Mouse (Mus musculus) ovary, postnatal 10 days (tissue): Measurements from ENCODE around the gene Bpi.

Experiments used
- DNase-seq: peaks from one replicate; pipeline ENCODE4 v3.0.0; 2022; ENCODE audit warnings: low spot score

Bpi gene

GRCm38 (mm10) chr2:158285655-158286054 is 27.8 kb downstream of the Bpi start:
- DNase-seq, result no peak

- no peak for DNase-seq
These were observed 37.8 kb downstream of the Bpi start for GRCm38 (mm10) chr2:158295700-158296099.

GRCm38 (mm10) chr2:158299203-158299602 is 41.3 kb downstream of the Bpi start:
- no peak for DNase-seq

- no peak for DNase-seq
These were observed 41.8 kb downstream of the Bpi start for GRCm38 (mm10) chr2:158299731-158300130.

GRCm38 (mm10) chr2:158302807-158303206 is 44.9 kb downstream of the Bpi start:
- no peak for DNase-seq

- DNase-seq, result peak; percentile 26
These were observed 48.2 kb downstream of the Bpi start, which contains the start of gene Lbp for GRCm38 (mm10) chr2:158305948-158306695. TSS of gene Lbp (plus strand) at chr2:158306493.

GRCm38 (mm10) chr2:158306696-158307049 is 48.8 kb downstream of the Bpi start:
- no peak for DNase-seq

- no peak for DNase-seq
These were observed 50.4 kb downstream of the Bpi start for GRCm38 (mm10) chr2:158308276-158308675.

GRCm38 (mm10) chr2:158313089-158313488 is 55.2 kb downstream of the Bpi start:
- DNase-seq, result no peak

GRCm38 (mm10) chr2:158316371-158316770 is 58.5 kb downstream of the Bpi start:
- DNase-seq, result no peak

GRCm38 (mm10) chr2:158317026-158317425 is 59.1 kb downstream of the Bpi start:
- DNase-seq, result peak; percentile 24

GRCm38 (mm10) chr2:158321596-158321995 is 63.7 kb downstream of the Bpi start:
- no peak for DNase-seq

- no peak for DNase-seq
These were observed 65.0 kb downstream of the Bpi start for GRCm38 (mm10) chr2:158322845-158323244.

- no peak for DNase-seq
These were observed 66.8 kb downstream of the Bpi start for GRCm38 (mm10) chr2:158324531-158325190.

- DNase-seq, result no peak
These were observed 67.7 kb downstream of the Bpi start for GRCm38 (mm10) chr2:158325609-158326008.
